In genomic region chr11:120187236-120188101, GRCm38 (mm10) we compare ENCODE assay signal across 7 mouse cellular contexts. TPM values are rescaled to one million over a fixed set of nuclear protein-coding genes. Genes with fewer than 3 reads are reported as not detected.
DNase-seq lines count a peak whose midpoint lies in the region; ATAC-seq and TF ChIP-seq lines count a peak whose summit lies in the region.

No protein-coding gene starts in this region.

- H3K79me3 ChIP-seq in C2C12 (ENCODE audit: low read depth), result peaks cover 24% of the 10 kb centered on the region

- peaks cover 25% of the 10 kb centered on the region for H3K4me1 ChIP-seq in forebrain, postnatal 0 days (ENCODE audit: insufficient read depth)
- H3K4me1 ChIP-seq in kidney, embryonic 14.5 days (ENCODE audit: control insufficient read depth, insufficient read depth, low read length), result peaks cover 60% of the 10 kb centered on the region

- peak overlapping the region; percentile 67 for H3ac ChIP-seq in C2C12 (ENCODE audit: control insufficient read depth, insufficient read length, low read depth)

- no peaks in the 10 kb centered on the region for H3K9me3 ChIP-seq in forebrain, postnatal 0 days (ENCODE audit: low read length)
- no peaks in the 10 kb centered on the region for H3K9me3 ChIP-seq in kidney, embryonic 14.5 days (ENCODE audit: control insufficient read depth, low read length)

- H3K79me2 ChIP-seq in C2C12 (ENCODE audit: control insufficient read depth, insufficient read depth), result peaks cover 42% of the 10 kb centered on the region

- H3K36me3 ChIP-seq in C2C12 (ENCODE audit: control insufficient read depth, insufficient read depth), result peaks cover 6% of the 10 kb centered on the region
- no peaks in the 10 kb centered on the region for H3K36me3 ChIP-seq in forebrain, postnatal 0 days (ENCODE audit: insufficient read depth)
- H3K36me3 ChIP-seq in kidney, embryonic 14.5 days (ENCODE audit: control insufficient read depth, insufficient read depth, low read length), result peaks cover 2% of the 10 kb centered on the region; the same call in 1 of the 2 replicates

- no peaks in the 10 kb centered on the region for H3K27me3 ChIP-seq in C2C12 (ENCODE audit: control insufficient read depth, insufficient read depth, insufficient read length)
- H3K27me3 ChIP-seq in forebrain, postnatal 0 days (ENCODE audit: insufficient read depth, low read length), result no peaks in the 10 kb centered on the region
- H3K27me3 ChIP-seq in kidney, embryonic 14.5 days (ENCODE audit: control insufficient read depth, insufficient read depth, low read length), result no peaks in the 10 kb centered on the region

- no peak for ATAC-seq in forebrain, postnatal 0 days
- no peak for ATAC-seq in kidney, embryonic 14.5 days (ENCODE audit: low FRiP score, low TSS enrichment)

- peak overlapping the region; percentile 95; the same call in 1 of the 2 replicates for H3K27ac ChIP-seq in forebrain, postnatal 0 days (ENCODE audit: low read depth, low read length)
- H3K27ac ChIP-seq in kidney, embryonic 14.5 days (ENCODE audit: low read depth, low read length), result peak overlapping the region; percentile 99

- H3K4me2 ChIP-seq in forebrain, postnatal 0 days (ENCODE audit: low read depth), result peak overlapping the region; percentile 97
- H3K4me2 ChIP-seq in kidney, embryonic 14.5 days (replicated peaks; ENCODE audit: low read depth, low read length), result peak overlapping the region; percentile 92

- no peak for TF ChIP-seq CTCF in C2C12 (IDR thresholded peaks at IDR 0.05; ENCODE audit: control insufficient read depth, insufficient read depth, insufficient read length)
- no peak for TF ChIP-seq CTCF in forebrain, postnatal 0 days (IDR thresholded peaks at IDR 0.05; ENCODE audit: low read depth)

- H3K4me3 ChIP-seq in C2C12 (ENCODE audit: insufficient read depth, poor library complexity, severe bottlenecking), result peak overlapping the region; percentile 91
- H3K4me3 ChIP-seq in forebrain, postnatal 0 days (ENCODE audit: low read depth, low read length), result peak overlapping the region; percentile 92
- H3K4me3 ChIP-seq in kidney, embryonic 14.5 days (ENCODE audit: low read length), result peak overlapping the region; percentile 96

- WGBS in forebrain, postnatal 0 days, result 3% methylated on average over 43 of the region's 43 CpGs
- under 1% methylated on average over 43 of the region's 43 CpGs for WGBS in kidney, embryonic 14.5 days

- H3K9ac ChIP-seq in forebrain, postnatal 0 days, result peak overlapping the region; percentile 95
- H3K9ac ChIP-seq in kidney, embryonic 14.5 days (ENCODE audit: low read depth, low read length), result peak overlapping the region; percentile 99

- peak; percentile 59 for DNase-seq in Muller cell, postnatal 12 days (ENCODE audit: inconsistent ontology term)
- DNase-seq in forebrain, postnatal 0 days, result peak; percentile 68
- DNase-seq in lung, postnatal 36 days, result peak; percentile 50
- DNase-seq in urinary bladder, postnatal 25 days (ENCODE audit: low spot score), result peak; percentile 28
- no peak for DNase-seq in left cerebral cortex, adult 9 months (ENCODE audit: low spot score in 2 of 2)

TF ChIP-seq in C2C12, 6 proteins besides CTCF, POLR2A, EP300 and RAD21:
- TF ChIP-seq CEBPB (IDR thresholded peaks at IDR 0.05; ENCODE audit: low read depth) (no peak), FOSL1 (IDR thresholded peaks at IDR 0.05; ENCODE audit: insufficient read depth, low read length, poor library complexity, severe bottlenecking) (no peak)

RNA-seq across cellular contexts. Expression of gene Slc38a10, which starts 36.3 kb away (rescaled TPM):
- 71.6 TPM for polyA plus RNA-seq in C2C12 (2012; fragmentation: generic; extraction: Trizol)
- 114 and 147 TPM in 2 replicates for total RNA-seq in forebrain, postnatal 0 days (2014; rRNA removed)
- 90.4 and 97.0 TPM in 2 replicates for polyA plus RNA-seq in forebrain, postnatal 0 days (2015; fragmentation: Nextera tagmentation; extraction: Ambion mirVana)
- 81.2 and 89.0 TPM in 2 replicates for polyA plus RNA-seq in kidney, embryonic 14.5 days (2014; fragmentation: Nextera tagmentation; extraction: Ambion mirVana)

RNA-seq across cellular contexts. Expression of gene Bahcc1, which starts 45.3 kb away (rescaled TPM):
- polyA plus RNA-seq in C2C12 (2012; fragmentation: generic; extraction: Trizol), result 10.8 TPM
- total RNA-seq in forebrain, postnatal 0 days (2014; rRNA removed), result 19.3 and 26.5 TPM in 2 replicates
- polyA plus RNA-seq in forebrain, postnatal 0 days (2015; fragmentation: Nextera tagmentation; extraction: Ambion mirVana), result 3.9 and 6.5 TPM in 2 replicates
- 20.3 and 27.2 TPM in 2 replicates for polyA plus RNA-seq in kidney, embryonic 14.5 days (2014; fragmentation: Nextera tagmentation; extraction: Ambion mirVana)

Comparison
In these comparisons a context has a peak if more than half of its experiments do, and no peak if none do; other contexts are left out.
1. DNase-seq: peak in Muller cell, postnatal 12 days (single experiment), forebrain, postnatal 0 days (single experiment), lung, postnatal 36 days (single experiment) and urinary bladder, postnatal 25 days (single experiment); none in left cerebral cortex, adult 9 months (0 of 2).
2. Peak in every context shown above with its lines, with median percentiles within 50 percentile points of each other: H3K4me3 ChIP-seq.